Mouse (Mus musculus): Measurements from ENCODE around the gene Ddhd1.

- TF ChIP-seq POLR2A (IDR thresholded peaks at IDR 0.05; ENCODE audit: borderline replicate concordance, low read depth, low read length) (no peak), CTCF (IDR thresholded peaks at IDR 0.05; ENCODE audit: low read depth, low read length) (no peak)
Measured at GRCm38 (mm10) chr14:45644202-45644601, 13.7 kb downstream of the Ddhd1 start.

Measured in bone marrow macrophage, adult 2 months (primary cell).